Mouse (Mus musculus) right cerebral cortex, postnatal 25 days (tissue): ENCODE measurements at regions not wholly inside any gene's neighbourhood (a gene's known extent, or its start where the extent isn't known, plus 50 kb on each side); places are given as distances from the start of the nearest gene placed in this dataset.

Experiments
- DNase-seq: peaks from one replicate; pipeline ENCODE4 v3.0.0; 2022

DNA sequence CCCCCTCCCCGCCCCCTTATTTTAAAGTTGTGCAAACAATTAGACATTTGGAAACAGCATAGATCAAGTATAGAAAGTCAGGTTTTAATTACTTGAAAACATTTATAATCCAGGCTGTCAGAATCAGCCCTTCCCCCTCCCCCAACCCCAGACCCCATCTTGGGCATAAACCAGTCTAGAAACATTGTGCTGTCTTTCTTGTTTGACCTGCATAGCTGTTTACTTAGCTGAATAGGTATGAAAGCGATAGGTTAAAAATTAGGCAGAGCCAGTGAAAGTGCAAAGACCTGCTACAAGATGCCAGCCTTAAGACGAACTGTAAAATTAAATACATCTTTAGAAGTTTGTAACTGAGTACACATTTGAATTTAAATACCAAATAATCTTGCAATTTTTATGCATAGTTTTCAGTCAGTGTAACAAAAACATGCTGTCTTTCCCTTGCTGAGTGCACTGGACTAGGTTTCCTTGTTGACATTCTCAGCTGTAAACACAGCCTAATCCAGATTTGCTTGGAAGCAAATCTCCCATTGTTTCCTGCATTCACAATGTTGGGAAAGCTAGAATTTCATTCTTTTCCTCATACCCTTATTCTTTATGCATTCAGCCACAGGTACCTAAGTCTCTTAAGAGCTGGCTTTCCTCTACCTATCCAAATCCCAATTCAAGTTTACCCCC is 234.2 kb upstream of the Tbx18 start:
- DNase-seq: no peak

DNA sequence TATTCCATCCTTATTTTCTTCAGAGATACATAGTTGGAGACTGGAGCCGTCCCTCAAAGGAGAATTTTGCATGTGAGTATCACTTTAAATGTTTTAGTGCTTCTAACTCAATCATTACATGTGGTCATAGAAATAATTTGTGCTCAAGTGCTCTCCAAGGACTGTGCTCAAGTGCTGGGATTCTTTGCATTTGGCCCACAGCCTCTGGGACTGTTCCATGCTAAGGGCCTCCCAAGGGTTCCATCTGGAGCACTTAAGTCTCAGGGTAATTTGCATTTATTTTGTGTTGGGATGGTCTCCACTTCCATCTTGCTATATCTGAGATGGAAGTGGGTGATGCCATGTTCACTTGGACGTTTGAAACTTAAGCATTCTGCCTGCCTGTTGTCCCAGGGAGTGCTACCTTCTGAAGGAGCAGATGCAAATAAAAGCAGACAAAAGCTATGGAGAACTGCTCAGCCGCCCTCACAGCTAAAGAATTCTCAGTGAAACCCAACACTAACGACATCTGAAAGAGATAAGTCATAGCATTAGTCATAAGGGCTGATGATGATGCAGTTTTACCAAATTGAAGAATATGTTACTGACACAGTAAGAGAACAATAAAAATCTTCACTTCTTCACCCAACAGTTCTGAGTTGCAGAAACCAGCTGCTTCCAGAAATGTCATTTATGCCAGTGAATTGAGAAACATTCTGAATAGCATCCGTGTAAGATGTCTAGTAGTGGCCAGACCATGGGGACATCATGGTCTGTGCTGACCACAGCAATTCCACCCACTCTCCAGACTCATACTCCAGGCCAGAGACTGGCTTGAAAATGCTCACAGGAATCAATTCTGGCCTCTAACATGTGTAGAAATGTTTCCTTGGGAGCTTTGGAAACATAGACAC is 237.4 kb upstream of the Tbx18 start:
- DNase-seq: no peak

DNA sequence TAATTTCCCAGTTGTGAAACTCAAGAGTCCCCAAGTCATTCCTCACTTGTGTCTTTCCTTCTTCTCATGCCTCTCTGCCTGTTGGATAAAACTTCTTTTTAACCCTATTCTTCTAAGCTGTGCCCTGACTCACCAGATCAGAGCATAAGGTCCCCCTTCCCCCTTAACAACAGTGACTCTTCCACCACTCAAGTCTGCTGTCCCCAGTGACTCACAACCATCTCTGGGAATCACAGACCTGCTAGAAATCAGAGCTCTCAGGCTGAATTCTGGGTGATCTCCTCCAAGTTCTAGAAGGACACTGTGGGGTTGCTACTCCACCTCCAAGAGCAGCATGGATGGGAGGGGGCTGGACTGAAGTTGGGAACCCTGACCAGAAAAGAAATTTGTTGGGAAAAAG is 239.5 kb upstream of the Tbx18 start:
- DNase-seq: no peak

DNA sequence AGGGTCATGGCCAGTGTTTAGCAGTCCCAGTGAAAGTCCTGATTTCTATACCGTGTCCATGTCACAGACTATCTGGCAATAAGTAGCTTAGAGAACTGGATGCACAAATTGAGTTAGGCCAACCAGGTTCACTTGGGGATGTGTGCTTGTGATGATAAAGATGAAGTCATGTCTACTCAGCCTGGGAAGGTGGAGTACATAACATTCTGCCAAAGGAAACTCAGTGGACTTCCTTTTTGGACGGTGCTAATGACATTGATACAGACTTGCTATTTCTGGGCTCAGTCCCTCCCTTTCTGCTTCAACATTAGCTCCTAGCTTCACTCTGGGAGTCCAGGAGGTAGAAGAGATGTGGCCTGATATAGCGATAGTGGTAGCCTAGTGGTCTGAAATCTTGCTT is 240.7 kb upstream of the Tbx18 start:
- DNase-seq: no peak

DNA sequence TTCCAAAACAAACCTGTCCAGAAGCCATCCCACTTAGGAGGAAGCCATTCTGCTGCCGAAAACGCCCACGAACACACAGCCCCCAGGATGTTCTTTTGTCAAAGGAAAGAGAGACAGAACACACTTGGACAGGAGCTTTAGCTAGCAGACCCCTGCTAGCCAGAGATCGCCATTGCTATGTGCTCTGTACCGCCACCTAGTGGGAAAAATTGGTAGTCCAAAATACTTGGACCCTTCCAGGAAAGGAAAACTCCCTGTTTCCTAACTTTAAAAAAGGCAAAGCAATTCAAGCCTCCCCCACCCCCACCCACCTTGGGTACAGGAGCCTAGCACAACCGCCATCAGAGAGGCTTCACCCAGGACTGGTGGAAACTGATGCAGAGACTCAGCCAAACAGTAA is 242.5 kb upstream of the Tbx18 start:
- DNase-seq: no peak

DNA sequence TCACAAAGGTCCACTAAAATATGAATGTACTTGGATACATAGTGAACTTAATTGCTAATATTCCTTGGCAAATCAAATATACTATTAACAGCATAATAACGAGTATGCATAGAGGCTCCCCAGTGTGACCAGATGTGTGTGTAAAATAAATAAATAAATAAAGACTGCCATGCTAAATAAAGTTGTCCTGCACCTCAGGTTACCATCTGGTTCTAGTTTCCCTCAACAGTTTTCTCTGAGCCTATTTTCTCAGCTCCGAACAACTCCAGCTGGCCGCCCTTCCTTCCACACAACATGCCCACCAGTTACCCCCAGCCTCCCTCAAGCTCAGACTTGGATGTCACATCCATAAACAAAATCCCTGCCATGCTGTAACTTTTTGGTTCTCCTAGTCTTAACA is 253.8 kb upstream of the Tbx18 start:
- DNase-seq: no peak

DNA sequence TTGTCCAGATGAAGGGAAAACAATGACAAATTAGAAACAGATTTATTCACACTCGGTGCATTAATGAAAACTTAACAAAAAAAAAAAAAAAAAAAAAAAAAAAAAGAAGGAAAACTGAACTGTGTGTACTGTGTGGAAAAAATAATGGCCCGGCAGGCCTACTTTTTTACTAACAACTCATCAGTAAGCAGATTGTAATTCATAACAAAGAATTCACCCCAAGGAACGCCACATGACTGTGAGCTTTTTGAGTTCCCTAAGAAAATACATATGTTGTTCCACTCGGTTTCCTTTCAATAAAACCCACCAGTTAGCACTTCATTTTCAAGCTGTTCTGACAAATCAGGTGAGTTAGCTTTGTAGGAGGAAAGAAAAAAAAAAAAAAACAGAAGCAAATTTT is 254.4 kb upstream of the Tbx18 start:
- DNase-seq: no peak

DNA sequence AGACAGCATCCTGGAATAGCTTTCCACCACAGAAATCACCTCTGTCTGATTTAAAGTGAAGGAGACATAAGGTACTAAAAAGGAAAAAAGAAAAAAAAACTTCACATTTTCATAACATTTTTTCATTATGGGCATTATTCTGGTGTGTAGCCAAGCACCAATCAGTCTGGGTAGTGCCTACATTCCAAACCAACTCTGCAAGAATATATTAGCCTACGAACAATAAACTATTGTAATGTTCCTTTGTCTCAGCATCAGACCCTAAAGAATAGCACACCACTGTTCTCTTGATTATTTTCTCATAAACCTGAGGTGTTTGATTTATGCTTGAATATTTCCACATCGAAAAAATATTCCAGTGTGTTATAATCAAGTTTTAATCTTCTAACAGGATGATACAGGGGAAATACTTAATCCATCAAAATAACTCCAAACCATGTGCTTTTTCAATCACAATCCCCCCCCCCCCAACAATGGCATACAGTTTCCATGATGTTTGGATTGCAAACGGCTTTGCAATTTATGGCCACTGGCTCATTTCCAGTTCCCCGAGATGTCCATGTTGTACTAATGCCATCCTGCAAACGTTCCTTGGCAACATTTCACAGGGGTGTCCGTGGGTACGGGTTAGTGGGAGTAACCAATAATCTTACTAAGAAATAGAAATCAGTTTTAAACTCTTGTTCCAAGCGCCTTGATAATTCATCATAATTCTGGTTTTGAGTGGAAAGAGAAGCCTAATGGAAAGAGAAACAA is 275.1 kb upstream of the Tbx18 start:
- no peak for DNase-seq

DNA sequence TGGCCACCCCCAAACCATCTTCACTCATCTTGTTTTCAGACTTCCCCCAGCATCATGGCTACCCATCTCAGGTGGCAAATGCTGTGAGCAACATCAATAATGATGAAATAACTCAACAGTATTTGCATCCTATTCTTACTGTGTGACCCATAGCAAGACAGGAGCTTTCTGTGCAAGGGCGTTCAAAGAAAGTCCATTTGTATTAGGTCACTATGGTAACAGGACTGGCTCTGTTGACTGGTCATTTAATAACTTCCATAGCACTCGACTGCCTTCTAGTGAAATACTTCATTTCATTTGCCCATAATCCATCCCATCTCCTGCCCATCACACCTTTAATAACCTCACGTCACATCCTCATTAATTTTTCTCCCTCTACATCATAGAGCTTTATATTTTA is 292.7 kb upstream of the Tbx18 start:
- DNase-seq: no peak

DNA sequence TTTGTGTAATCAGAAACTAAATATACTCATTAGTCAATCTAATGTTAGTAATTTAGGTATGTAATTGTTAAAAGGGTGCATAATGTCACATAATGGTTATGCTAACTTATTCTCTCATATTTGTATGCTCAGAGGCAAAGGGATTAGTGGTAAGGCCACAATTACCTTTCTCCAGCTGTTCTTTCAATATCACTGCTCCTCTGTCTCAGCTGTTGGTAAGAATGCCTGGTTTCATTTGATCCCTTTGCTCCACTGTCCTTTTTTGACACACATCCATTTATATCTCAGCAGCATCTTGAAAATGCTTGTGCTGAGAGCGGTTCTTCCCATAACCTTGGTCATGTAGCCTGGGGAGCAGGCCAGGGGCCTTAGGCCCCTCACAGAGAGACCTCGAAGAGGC is 294.9 kb upstream of the Tbx18 start:
- no peak for DNase-seq

DNA sequence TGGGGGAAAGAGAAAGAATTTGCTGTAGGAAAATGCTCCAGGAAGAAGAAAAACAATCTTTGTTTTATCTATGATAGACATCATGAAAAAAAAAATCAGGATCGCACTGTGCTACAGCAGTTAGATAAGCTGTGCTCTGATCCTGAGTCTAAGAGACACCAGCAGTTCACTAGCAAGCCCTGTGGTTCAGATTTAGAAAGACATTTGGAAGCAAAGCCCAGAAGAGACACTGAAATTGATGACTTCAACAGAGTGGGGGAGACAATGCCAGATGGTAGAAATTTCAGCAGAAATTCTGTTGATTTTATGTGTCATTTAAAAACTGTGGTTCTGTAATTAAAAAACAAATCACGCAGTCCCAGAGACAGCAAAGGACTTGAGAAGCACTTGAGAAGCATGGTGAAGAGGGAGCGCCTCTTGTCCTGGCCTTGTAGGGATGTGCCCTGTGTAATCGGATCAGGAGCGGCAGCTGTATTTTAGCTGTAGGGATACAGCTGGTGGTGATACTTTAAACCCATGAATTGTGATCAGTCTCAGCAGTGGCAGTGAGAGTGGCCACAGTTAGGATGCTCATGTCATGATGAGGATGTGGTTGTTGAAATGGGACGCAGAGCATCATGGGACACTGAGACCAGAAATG is 296.4 kb upstream of the Nt5e start:
- DNase-seq: no peak

DNA sequence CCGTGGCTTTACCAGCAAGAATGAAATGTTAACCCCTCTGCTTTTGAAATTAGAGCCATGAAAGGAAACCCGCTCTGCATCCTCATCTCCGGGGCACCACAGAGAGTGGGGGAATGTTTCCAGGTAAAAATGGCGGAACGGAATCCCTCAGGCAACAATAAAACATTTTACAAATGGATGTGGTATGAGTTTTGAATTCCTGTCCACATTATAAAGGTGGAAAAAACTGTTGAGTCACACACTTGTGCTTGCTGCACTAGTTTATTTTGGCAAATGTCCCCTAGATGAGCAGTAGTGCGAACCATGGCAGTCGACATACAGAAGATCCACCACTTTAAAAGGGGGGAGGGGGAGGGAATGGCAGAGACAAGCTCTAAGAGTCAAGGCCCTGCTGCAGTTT is 289.4 kb upstream of the Nt5e start:
- DNase-seq: no peak

DNA sequence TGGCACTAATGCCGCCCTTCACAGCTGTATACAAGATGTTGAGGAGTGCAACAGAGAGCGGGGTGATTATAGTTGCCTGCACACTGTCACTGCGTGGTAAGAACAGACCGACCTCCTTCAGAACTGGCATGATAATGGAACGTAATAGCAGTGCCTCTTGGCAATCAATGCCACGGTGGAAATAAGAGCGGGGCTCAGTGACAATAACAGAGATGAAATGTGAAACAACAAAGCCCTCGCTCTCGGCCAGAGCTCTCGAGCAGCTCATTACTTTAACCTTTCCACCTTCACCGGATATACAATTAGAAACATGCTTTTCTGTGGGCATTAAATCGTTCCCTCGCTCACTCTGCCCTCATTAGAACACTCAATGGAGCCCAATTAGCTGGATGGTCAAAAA is 277.7 kb upstream of the Nt5e start:
- DNase-seq: no peak

DNA sequence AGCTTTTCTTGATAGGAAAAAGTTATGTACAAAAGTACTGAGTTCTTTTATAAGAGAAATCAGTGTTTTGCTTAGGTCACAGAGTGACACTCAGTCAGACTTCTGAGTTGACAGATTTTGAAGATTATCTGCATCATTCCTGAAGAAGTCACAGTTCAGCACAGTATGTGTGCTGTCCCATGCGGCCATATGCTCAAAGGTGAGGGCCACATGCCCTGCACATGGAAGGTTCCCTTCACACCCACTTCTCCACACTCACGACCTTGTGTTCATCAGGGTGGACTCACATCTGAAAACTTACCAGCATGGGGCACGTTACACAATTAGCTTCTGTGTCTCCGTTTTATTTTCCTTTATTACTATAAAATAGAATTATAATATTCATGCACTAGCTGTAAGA is 277.2 kb upstream of the Nt5e start:
- no peak for DNase-seq

DNA sequence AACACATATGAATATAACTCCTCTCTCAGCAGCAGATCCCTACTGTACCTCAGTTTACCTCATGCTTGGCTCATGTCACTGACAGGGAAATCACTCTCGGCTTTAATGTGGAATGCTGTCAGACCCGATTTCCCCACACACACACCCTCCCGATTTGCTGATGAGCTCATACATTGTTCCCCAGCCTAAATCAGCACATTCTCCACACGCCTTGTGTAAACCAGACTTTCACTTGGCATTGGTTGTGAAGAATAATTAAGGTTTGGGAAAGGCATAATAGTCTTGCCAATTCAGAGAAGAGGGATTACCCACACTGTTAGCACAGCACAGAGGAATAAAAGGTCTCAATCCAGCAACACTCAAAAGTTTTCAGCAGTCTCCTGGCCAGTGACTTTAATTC is 268.4 kb upstream of the Nt5e start:
- no peak for DNase-seq

DNA sequence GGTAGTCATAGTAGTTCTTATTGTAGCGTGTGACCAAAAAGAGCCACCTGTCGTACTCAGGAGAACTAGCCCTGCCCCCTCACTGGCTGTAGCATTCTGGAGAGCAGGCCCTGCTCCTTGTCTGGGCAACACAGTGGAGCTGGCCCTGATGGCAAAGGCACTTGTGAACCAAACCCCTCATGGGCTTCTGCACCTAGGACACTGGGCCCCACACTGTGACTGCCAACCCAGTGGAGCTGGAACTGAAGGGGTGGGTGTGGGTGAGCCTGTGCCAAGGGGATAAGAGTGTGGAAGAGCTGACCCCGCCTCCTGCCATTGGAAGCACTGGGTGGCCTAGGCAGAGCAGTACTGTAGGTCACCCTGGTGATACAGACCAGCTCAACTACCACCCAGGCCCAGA is 268.0 kb upstream of the Nt5e start:
- DNase-seq: no peak

DNA sequence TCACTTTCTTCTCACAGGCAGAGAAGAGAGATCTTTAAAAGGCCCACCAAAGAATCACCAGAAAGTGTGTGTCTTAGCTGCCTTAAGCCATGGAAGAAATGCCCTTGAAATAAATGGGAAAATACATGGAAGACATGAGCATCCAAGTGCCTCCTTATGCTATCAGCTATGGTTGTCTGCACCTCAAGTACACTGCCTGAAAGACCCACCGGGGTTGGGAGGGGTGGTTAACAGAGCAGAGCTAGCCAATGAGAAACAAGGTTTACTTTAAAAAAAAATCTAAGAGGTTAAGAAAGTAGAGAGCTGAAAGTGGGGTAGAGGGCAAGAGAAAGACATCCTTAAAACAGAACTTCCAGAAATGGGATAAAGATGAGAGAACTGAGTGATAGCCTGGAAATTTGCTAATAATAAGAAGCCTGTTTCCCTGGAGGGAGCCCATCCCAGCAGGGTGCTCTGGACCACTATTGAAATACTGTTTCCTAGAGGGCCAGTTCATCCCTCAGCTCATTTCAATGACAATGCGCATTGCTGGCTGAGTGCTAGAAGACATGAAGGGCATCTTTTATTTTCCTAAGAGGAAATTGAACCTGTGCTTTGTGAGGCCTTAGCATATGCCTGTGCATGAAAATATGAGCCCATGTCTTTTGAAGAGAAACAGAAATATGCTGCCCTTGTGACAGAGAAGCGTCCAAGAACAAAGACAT is 262.9 kb upstream of the Nt5e start:
- DNase-seq: no peak

DNA sequence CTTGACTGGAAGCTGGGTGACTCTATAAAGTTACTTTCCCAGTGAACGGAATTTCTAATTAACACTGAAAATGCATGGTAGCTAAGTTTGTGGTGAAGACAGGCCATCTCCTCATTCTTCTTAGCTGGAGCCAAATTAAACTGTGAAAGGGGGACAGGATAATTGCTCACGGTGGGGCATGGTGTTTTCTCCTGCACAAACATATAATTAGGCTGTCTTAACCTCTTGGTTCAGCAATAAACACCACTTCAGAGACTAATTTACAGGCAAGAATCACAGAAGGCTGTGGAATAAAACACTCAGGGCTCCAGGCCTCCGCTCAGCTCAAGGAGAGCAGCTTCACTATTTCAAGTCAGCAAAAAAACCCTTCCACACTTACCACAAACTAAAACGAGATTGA is 261.9 kb upstream of the Nt5e start:
- DNase-seq: no peak

DNA sequence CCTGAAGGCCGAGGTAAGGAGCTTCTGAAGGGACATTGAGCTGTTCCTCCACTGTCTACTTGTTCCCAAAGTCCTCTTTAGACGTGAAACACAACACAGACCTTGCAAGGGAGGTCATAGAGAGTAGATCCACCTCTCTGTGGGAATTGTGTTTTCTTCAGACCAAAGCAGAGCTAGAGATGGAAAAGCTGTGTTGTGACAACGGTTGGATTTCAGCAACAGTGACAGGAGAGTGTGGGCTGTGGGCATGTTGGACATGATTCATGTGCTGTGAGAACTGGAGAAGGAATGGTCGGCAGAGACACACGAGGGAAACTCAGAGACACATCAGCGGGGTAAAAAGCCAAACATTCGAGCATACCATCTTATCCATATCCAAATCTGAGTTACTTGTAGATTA is 261.2 kb upstream of the Nt5e start:
- no peak for DNase-seq

DNA sequence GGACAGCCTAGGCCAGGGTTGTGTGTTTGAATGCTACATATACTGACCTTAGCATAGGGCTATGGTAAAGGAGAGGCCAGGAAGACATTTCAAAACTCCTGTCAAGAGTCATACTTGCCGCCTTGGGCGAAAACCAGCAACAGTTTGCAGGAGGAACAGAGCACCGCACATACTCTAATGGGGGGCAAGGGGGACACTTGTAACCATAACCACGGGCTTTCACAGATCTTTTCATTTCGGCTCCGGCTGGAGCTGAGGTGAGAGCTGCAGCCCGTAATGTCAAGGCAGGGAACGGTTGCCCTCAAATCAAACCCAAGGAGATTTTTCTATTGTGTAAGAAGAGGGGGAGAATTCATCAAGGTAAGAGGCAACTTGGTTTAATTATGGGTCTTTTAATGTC is 258.7 kb upstream of the Nt5e start:
- no peak for DNase-seq

DNA sequence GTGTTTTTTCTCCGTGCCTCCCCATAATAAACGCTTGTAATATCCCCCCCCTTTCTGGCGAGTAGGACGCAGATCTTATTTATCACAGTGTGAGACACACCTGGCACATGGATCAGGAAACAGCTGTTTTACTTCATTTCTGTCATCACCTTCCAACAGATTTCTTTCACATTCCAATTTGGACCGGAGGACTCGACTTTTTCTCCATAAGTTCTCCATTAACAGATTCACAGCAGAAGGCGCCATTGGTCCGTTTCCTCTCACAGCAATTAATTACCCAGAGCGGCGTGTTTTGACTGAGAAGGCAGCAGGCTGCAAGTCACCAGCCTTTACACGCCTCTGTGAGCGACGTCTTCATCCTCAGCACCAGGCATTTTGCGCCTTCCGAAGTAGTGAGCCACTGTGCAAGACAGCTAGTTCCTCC is 258.1 kb upstream of the Nt5e start:
- no peak for DNase-seq

DNA sequence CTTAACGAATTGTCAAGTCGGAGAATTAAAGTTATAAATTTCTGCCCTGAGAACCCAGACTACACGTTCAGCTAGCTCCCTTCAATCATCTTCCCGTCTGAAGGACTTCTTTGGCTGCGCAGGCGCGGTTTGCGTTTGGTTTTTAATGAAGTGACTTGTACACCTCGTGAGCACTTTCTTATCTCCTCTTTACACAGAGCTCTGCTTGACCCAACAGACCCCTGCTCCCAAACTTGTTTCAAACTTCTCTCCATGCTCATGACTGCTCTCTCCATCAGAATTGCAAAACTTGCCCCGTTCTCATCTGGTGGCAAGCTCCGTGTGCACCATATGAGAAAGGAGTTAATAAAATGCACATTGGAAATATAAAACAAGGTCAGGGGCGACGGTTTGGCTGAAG is 257.2 kb upstream of the Nt5e start:
- DNase-seq: no peak

DNA sequence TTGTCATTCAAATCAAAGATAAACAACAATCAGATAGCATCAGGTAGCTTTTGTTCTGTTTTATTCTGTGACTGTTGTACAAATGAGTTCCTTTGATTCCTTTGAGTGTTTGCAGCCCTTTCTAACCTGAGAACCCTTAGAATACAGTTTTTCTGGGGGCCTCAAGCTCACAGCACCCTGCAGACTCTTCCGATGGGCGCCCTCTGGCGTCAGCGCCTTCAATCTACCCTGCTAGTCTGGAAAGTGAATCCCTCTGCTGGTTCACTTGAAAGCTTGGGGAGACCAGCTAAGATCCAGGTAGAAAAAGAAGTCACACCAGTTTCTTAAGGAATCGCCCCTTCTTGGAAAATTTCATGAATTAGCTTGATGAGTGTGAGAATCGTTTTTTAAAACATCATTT is 253.8 kb upstream of the Nt5e start:
- peak; percentile 49 for DNase-seq
